8 mouse cellular contexts compared by ENCODE assay signal in genomic region chr10:61146119-61146806, GRCm38 (mm10). TPM values are rescaled to one million over a fixed set of nuclear protein-coding genes. Genes with fewer than 3 reads are reported as not detected.
DNase-seq lines count a peak whose midpoint lies in the region; ATAC-seq and TF ChIP-seq lines count a peak whose summit lies in the region.

No protein-coding gene starts in this region.

- intact Hi-C loops in gastrocnemius, adult 2 months (cut with DNase I) = no loop called here
- intact Hi-C loops in left cerebral cortex, postnatal 36 days (cut with DNase I) = no loop called here

- peak; percentile 44 for ATAC-seq in hindbrain, postnatal 0 days

- H3K27ac ChIP-seq in gastrocnemius, adult 2 months = peak overlapping the region; percentile 92
- H3K27ac ChIP-seq in hindbrain, postnatal 0 days = peak overlapping the region; percentile 86
- peak overlapping the region; percentile 91 for H3K27ac ChIP-seq in midbrain, embryonic 10.5 days (replicated peaks)

- DNase-seq in ZHBTc4 (ENCODE audit: low read depth, low spot score) = peak; percentile 80
- DNase-seq in cerebellum, postnatal 4 days (ENCODE audit: low spot score in 2 of 2) = peak; percentile 43 to 63
- peak; percentile 70 for DNase-seq in gastrocnemius, adult 2 months
- peak; percentile 70 for DNase-seq in hindbrain, postnatal 0 days (ENCODE audit: low spot score)
- DNase-seq in left cerebral cortex, postnatal 36 days (ENCODE audit: low spot score in 2 of 2) = peak; percentile 38 to 44
- peak; percentile 75 for DNase-seq in midbrain, embryonic 10.5 days (ENCODE audit: low spot score)
- DNase-seq in right cerebral cortex, postnatal 36 days (ENCODE audit: low spot score in 2 of 2) = peak; percentile 17 to 18
- DNase-seq in yolk sac, embryonic 10.5 days (ENCODE audit: low spot score) = peak; percentile 66

- peak overlapping the region; percentile 86 for H3K4me2 ChIP-seq in hindbrain, postnatal 0 days (ENCODE audit: low read depth, low read length)

- under 1% methylated on average over 45 of the region's 53 CpGs for WGBS in hindbrain, postnatal 0 days
- under 1% methylated on average over 46 of the region's 53 CpGs for WGBS in midbrain, embryonic 10.5 days

- no peak for TF ChIP-seq CTCF in gastrocnemius, adult 2 months (IDR thresholded peaks at IDR 0.05)
- no peak for TF ChIP-seq CTCF in hindbrain, postnatal 0 days (IDR thresholded peaks at IDR 0.05; ENCODE audit: low read depth)

- H3K36me3 ChIP-seq in hindbrain, postnatal 0 days (ENCODE audit: insufficient read depth, low read length) = no peaks in the 10 kb centered on the region
- H3K36me3 ChIP-seq in midbrain, embryonic 10.5 days = peaks cover 8% of the 10 kb centered on the region; the same call in 1 of the 2 replicates

- no peaks in the 10 kb centered on the region for H3K27me3 ChIP-seq in hindbrain, postnatal 0 days (ENCODE audit: insufficient read depth, low read length)
- no peaks in the 10 kb centered on the region for H3K27me3 ChIP-seq in midbrain, embryonic 10.5 days (ENCODE audit: low read depth, poor library complexity, severe bottlenecking)

- peak overlapping the region; percentile 71 for H3K9ac ChIP-seq in hindbrain, postnatal 0 days (replicated peaks; ENCODE audit: low read length)

- H3K4me3 ChIP-seq in gastrocnemius, adult 2 months = peak overlapping the region; percentile 84
- H3K4me3 ChIP-seq in hindbrain, postnatal 0 days (ENCODE audit: low read length) = peak overlapping the region; percentile 74
- H3K4me3 ChIP-seq in midbrain, embryonic 10.5 days = peak overlapping the region; percentile 95

- H3K9me3 ChIP-seq in hindbrain, postnatal 0 days (ENCODE audit: low read length) = no peaks in the 10 kb centered on the region
- no peaks in the 10 kb centered on the region for H3K9me3 ChIP-seq in midbrain, embryonic 10.5 days (replicated peaks)

- H3K4me1 ChIP-seq in hindbrain, postnatal 0 days (ENCODE audit: insufficient read depth, low read length) = peaks cover 6% of the 10 kb centered on the region
- peaks cover 18% of the 10 kb centered on the region for H3K4me1 ChIP-seq in midbrain, embryonic 10.5 days

RNA-seq across cellular contexts. Expression of gene Sgpl1, which starts 1.2 kb away (rescaled TPM):
- 1 to 10 TPM; 6.0 to 6.6 TPM for total RNA-seq in gastrocnemius, adult 2 months (2021)
- 52.1 and 57.1 TPM in 2 replicates for total RNA-seq in hindbrain, postnatal 0 days (2014; rRNA removed)
- polyA plus RNA-seq in hindbrain, postnatal 0 days (2015; fragmentation: Nextera tagmentation; extraction: Ambion mirVana) = 36.1 and 36.8 TPM in 2 replicates
- total RNA-seq in left cerebral cortex, postnatal 36 days (2021) = 10 to 100 TPM; 21.5 to 26.4 TPM
- 59.0 and 66.5 TPM in 2 replicates for polyA plus RNA-seq in midbrain, embryonic 10.5 days (2016; fragmentation: Nextera tagmentation; extraction: Ambion mirVana)

RNA-seq across cellular contexts. Expression of gene Tbata, which starts 25.5 kb away (rescaled TPM):
- not detected for total RNA-seq in gastrocnemius, adult 2 months (2021)
- total RNA-seq in hindbrain, postnatal 0 days (2014; rRNA removed) = 1.5 and 1.6 TPM in 2 replicates
- 4.8 and 6.2 TPM in 2 replicates for polyA plus RNA-seq in hindbrain, postnatal 0 days (2015; fragmentation: Nextera tagmentation; extraction: Ambion mirVana)
- total RNA-seq in left cerebral cortex, postnatal 36 days (2021) = 1 to 10 TPM in 1 of 2 experiments, under 1 TPM in 1; 0.57 to 1.0 TPM
- polyA plus RNA-seq in midbrain, embryonic 10.5 days (2016; fragmentation: Nextera tagmentation; extraction: Ambion mirVana) = not detected in 2 replicates

RNA-seq across cellular contexts. Expression of gene Pcbd1, which starts 57.1 kb away (rescaled TPM):
- under 1 TPM in 1 of 2 experiments, not detected in 1; 0.54 TPM for total RNA-seq in gastrocnemius, adult 2 months (2021)
- 22.6 and 36.6 TPM in 2 replicates for total RNA-seq in hindbrain, postnatal 0 days (2014; rRNA removed)
- polyA plus RNA-seq in hindbrain, postnatal 0 days (2015; fragmentation: Nextera tagmentation; extraction: Ambion mirVana) = 62.9 and 63.3 TPM in 2 replicates
- total RNA-seq in left cerebral cortex, postnatal 36 days (2021) = 1 to 10 TPM; 7.3 to 9.6 TPM
- polyA plus RNA-seq in midbrain, embryonic 10.5 days (2016; fragmentation: Nextera tagmentation; extraction: Ambion mirVana) = 21.0 and 29.3 TPM in 2 replicates

Comparison
In these comparisons a context has a peak if more than half of its experiments do, and no peak if none do; other contexts are left out.
1. Peak in every context shown above with its lines: DNase-seq, ATAC-seq, H3K4me3 ChIP-seq and H3K27ac ChIP-seq.
2. DNase-seq: peak in every context shown above with its lines; median percentile 80 in ZHBTc4; 75 in midbrain, embryonic 10.5 days; 70 in gastrocnemius, adult 2 months; 70 in hindbrain, postnatal 0 days; 66 in yolk sac, embryonic 10.5 days; 53 in cerebellum, postnatal 4 days; 41 in left cerebral cortex, postnatal 36 days; 18 in right cerebral cortex, postnatal 36 days.
3. RNA of gene Pcbd1, which starts 57.1 kb away (total RNA-seq): 22.6 to 36.6 TPM in hindbrain, postnatal 0 days and 7.3 to 9.6 TPM in left cerebral cortex, postnatal 36 days; 0.54 TPM in gastrocnemius, adult 2 months; every median in the first group is over 4 times any median in the second.